Mouse (Mus musculus): ENCODE measurements around the gene Pus7l.

Pus7l gene

DNA sequence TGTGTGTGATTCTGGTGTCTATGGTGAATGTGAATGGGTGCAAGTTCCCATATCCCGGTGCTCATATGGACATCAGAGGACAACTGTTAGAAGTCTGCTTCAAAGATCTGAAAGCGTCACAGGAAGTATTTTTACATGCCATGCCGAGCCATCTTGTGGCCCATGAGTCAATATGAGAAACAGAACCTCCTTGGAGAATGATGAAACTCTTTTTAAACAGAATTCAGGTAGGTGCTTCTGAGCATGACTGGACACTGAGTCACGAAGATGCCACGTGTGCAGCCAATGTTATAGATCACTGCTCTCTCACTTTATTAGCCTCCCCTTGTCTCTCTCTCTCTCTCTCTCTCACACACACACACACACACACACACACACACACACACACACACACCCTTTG is 67.4 kb downstream of the Pus7l start:
- DNase-seq, result no peak

Measured in right cerebral cortex, postnatal 25 days (tissue).